Mouse (Mus musculus) CH12.LX (cell line): ENCODE data around the gene Rabgap1l.
A peak's percentile ranks its signal among the peaks of the same experiment; 100 is the strongest.

Source experiments
- CTCF ChIP-seq, 2 experiments: IDR thresholded peaks in 1 of 2; conservative IDR thresholded peaks in 1 of 2; 2 replicates each; pipeline ENCODE4 v1.5.1; 2011 to 2012; ENCODE audit warnings: low read depth in 2 of 2, low read length in 2 of 2, improper control_type of control experiment in 1 of 2, inconsistent platforms in 1 of 2, mild to moderate bottlenecking in 1 of 2, moderate library complexity in 1 of 2
- GABPA ChIP-seq: IDR thresholded peaks from 2 replicates; pipeline ENCODE4 v1.6.1; 2012; ENCODE audit warnings: low read depth, low read length, improper control_type of control experiment, inconsistent platforms; ENCODE audit not compliant: insufficient replicate concordance
- HCFC1 ChIP-seq: IDR thresholded peaks from 2 replicates; pipeline ENCODE4 v1.6.1; 2012; ENCODE audit warnings: low read depth, mild to moderate bottlenecking, inconsistent platforms, low read length, improper control_type of control experiment
- JUND ChIP-seq: conservative IDR thresholded peaks from 2 replicates; pipeline ENCODE4 v1.6.1; 2011; ENCODE audit warnings: low read depth, low read length, improper control_type of control experiment
- MAFK ChIP-seq: IDR thresholded peaks from 2 replicates; pipeline ENCODE4 v1.6.1; 2011; ENCODE audit warnings: low read length, improper control_type of control experiment; ENCODE audit not compliant: insufficient replicate concordance
- POLR2A ChIP-seq: IDR thresholded peaks from 2 replicates; pipeline ENCODE4 v1.6.1; 2011; ENCODE audit warnings: low read depth, mild to moderate bottlenecking, improper control_type of control experiment, low read length

- TF ChIP-seq MAFK = no peak
- no peak for TF ChIP-seq JUND
- TF ChIP-seq CTCF (conservative IDR thresholded peaks at IDR 0.05 in 1 of 2, IDR thresholded peaks at IDR 0.05 in 1 of 2; ENCODE audit: low read depth in 2 of 2, low read length in 2 of 2) = peak in 1 of 2 experiments; percentile 55; a peak in 2 of 4 replicates
- TF ChIP-seq POLR2A = no peak
- no peak for TF ChIP-seq HCFC1
- TF ChIP-seq GABPA = no peak
These were observed 78.3 kb downstream of the Rabgap1l start for GRCm38 (mm10) chr1:160714685-160715084.
